Mouse (Mus musculus) G1E (cell line): Measurements from ENCODE around the gene Cyp27a1.

Source experiments
- CTCF ChIP-seq: IDR thresholded peaks from 2 replicates; pipeline ENCODE4 v1.5.1; 2012; ENCODE audit warnings: low read depth, low read length, inconsistent platforms, mixed read lengths
- GATA1 ChIP-seq: IDR thresholded peaks from 2 replicates; pipeline ENCODE4 v1.6.1; 2012; ENCODE audit warnings: borderline replicate concordance, low read length, inconsistent platforms, mixed read lengths

GRCm38 (mm10) chr1:74712046-74712445 lies 1.3 kb upstream of the Cyp27a1 start:
- TF ChIP-seq CTCF: no peak
- TF ChIP-seq GATA1: no peak
